Mouse (Mus musculus): ENCODE measurements at regions not wholly inside any gene's neighbourhood (a gene's known extent, or its start where the extent isn't known, plus 50 kb on each side); places are given as distances from the start of the nearest gene placed in this dataset.

GRCm38 (mm10) chr16:85224325-85224724 is 50.8 kb upstream of the App start:
- Histone ChIP-seq H3K27ac (replicated peaks; ENCODE audit: insufficient read depth, low read depth, low read length) (no peak overlapping the region), H3K4me1 (ENCODE audit: control insufficient read depth, insufficient read depth, low read length) (no peaks in the 10 kb centered on the region), H3K9ac (ENCODE audit: low read depth, low read length) (no peak overlapping the region), H3K79me2 (ENCODE audit: control insufficient read depth, insufficient read depth, low read length) (no peaks in the 10 kb centered on the region), H3K4me3 (ENCODE audit: insufficient read depth, low read depth, low read length) (no peak overlapping the region), H3K36me3 (ENCODE audit: control insufficient read depth, insufficient read depth, low read length) (no peaks in the 10 kb centered on the region), H3K27me3 (ENCODE audit: control insufficient read depth, insufficient read depth, low read length) (no peaks in the 10 kb centered on the region)
- TF ChIP-seq CTCF (IDR thresholded peaks at IDR 0.05; ENCODE audit: low read depth, low read length) (no peak), POLR2A (IDR thresholded peaks at IDR 0.05; ENCODE audit: extremely low read depth, insufficient read depth, low read length) (no peak)
- no peak for DNase-seq (ENCODE audit: extremely low read depth, low read depth, low spot score)
- 90% methylated on average over 2 of the region's 2 CpGs for WGBS

All from liver, adult 2 months (tissue).